Mouse (Mus musculus): ENCODE results near the gene Limk2.

DNA sequence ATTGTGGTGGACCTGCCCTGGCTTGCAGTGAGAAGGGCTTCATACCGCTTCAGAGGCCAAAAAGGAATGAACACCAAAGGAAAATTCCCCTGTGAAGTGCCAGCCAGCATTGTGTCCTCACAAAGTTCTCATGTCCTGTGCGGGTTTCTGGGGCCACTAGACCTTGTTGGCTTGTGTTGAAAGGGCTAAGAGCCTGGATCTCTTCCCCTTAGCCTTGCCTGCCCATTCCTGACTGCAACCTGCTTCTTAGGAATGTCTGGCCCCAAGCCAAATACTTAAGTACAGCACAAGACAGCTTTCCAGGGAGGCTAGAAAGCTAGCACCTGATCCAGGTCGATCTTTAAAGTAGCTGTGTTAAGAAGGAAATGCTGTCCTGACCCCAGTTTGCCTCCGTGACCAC is 106.2 kb downstream of the Limk2 start:
- TF ChIP-seq HCFC1 (IDR thresholded peaks at IDR 0.05; ENCODE audit: borderline replicate concordance, insufficient read depth, low read length) (no peak), CHD2 (IDR thresholded peaks at IDR 0.05; ENCODE audit: low read depth, low read length) (no peak), ZNF384 (IDR thresholded peaks at IDR 0.05; ENCODE audit: low read depth, low read length) (no peak)
